Mouse (Mus musculus): ENCODE data around the gene Pet117. TPM values are rescaled to one million over a fixed set of nuclear protein-coding genes. Genes with fewer than 3 reads are reported as not detected.
"Not testable (repeated sequence)": the region's sequence is repeated elsewhere in the genome, so short reads cannot be mapped to it uniquely, and the experiment has no call there.

The Pet117 gene
- polyA plus RNA-seq, 1 experiment from 2014 or later, result not detected

- H3K4me2 ChIP-seq (replicated peaks); H3K9ac ChIP-seq; H3K4me1 ChIP-seq; H3K9me3 ChIP-seq; H3K27ac ChIP-seq; H3K4me3 ChIP-seq; ATAC-seq (ENCODE audit: low FRiP score, low read depth); H3K36me3 ChIP-seq: not testable (repeated sequence)
- peaks cover 22% of the 10 kb centered on the region for H3K27me3 ChIP-seq (replicated peaks)
- 72% methylated on average over 6 of the region's 6 CpGs for WGBS
Measured at GRCm38 (mm10) chr2:144338149-144338548, 30.6 kb upstream of the Pet117 start.

- Histone ChIP-seq H3K9me3 (no peaks in the 10 kb centered on the region), H3K9ac (no peak overlapping the region), H3K4me1 (no peaks in the 10 kb centered on the region), H3K27ac (no peak overlapping the region), H3K4me2 (replicated peaks) (no peak overlapping the region), H3K36me3 (no peaks in the 10 kb centered on the region), H3K4me3 (no peak overlapping the region), H3K27me3 (replicated peaks) (no peaks in the 10 kb centered on the region)
- no peak for ATAC-seq (ENCODE audit: low FRiP score, low read depth)
- 80% methylated on average over 4 of the region's 4 CpGs for WGBS
Measured at GRCm38 (mm10) chr2:144343158-144343557, 25.6 kb upstream of the Pet117 start.

GRCm38 (mm10) chr2:144348525-144348924, 20.3 kb upstream of the Pet117 start:
- H3K36me3 ChIP-seq, result no peaks in the 10 kb centered on the region
- no peak for ATAC-seq (ENCODE audit: low FRiP score, low read depth)
- 69% methylated on average over 3 of the region's 3 CpGs for WGBS

GRCm38 (mm10) chr2:144352843-144353242, 16.0 kb upstream of the Pet117 start:
- WGBS, result 86% methylated on average over 11 of the region's 11 CpGs
- Histone ChIP-seq H3K9me3 (no peaks in the 10 kb centered on the region), H3K27me3 (replicated peaks) (no peaks in the 10 kb centered on the region)

More at GRCm38 (mm10) chr2:144348525-144348924, 20.3 kb upstream of the Pet117 start:
- H3K4me2 ChIP-seq (replicated peaks), result no peak overlapping the region
- no peak overlapping the region for H3K9ac ChIP-seq
- H3K4me1 ChIP-seq, result no peaks in the 10 kb centered on the region
- H3K27ac ChIP-seq, result no peak overlapping the region
- no peaks in the 10 kb centered on the region for H3K27me3 ChIP-seq (replicated peaks)
- H3K9me3 ChIP-seq, result no peaks in the 10 kb centered on the region
- H3K4me3 ChIP-seq, result no peak overlapping the region

GRCm38 (mm10) chr2:144369020-144369421, 225 bp downstream of the Pet117 start:
- Histone ChIP-seq H3K36me3 (peaks cover 11% of the 10 kb centered on the region), H3K9me3 (no peaks in the 10 kb centered on the region), H3K4me1 (peaks cover 9% of the 10 kb centered on the region), H3K4me3 (peak overlapping the region; percentile 80), H3K9ac (peak overlapping the region; percentile 88), H3K4me2 (replicated peaks) (peak overlapping the region; percentile 60), H3K27me3 (replicated peaks) (no peaks in the 10 kb centered on the region), H3K27ac (peak overlapping the region; percentile 87)
- ATAC-seq (ENCODE audit: low FRiP score, low read depth), result peak; percentile 91
- under 1% methylated on average over 43 of the region's 43 CpGs for WGBS

More at GRCm38 (mm10) chr2:144352843-144353242, 16.0 kb upstream of the Pet117 start:
- H3K27ac ChIP-seq, result no peak overlapping the region
- H3K4me2 ChIP-seq (replicated peaks), result no peak overlapping the region
- ATAC-seq (ENCODE audit: low FRiP score, low read depth), result no peak
- no peaks in the 10 kb centered on the region for H3K36me3 ChIP-seq
- H3K4me3 ChIP-seq, result no peak overlapping the region
- no peaks in the 10 kb centered on the region for H3K4me1 ChIP-seq
- H3K9ac ChIP-seq, result no peak overlapping the region

GRCm38 (mm10) chr2:144369511-144369910, 715 bp downstream of the Pet117 start:
- ATAC-seq (ENCODE audit: low FRiP score, low read depth), result no peak; the same call in 1 of the 2 replicates
- H3K36me3 ChIP-seq, result peaks cover 16% of the 10 kb centered on the region
- H3K27me3 ChIP-seq (replicated peaks), result no peaks in the 10 kb centered on the region
- peak overlapping the region; percentile 80 for H3K4me3 ChIP-seq
- peaks cover 9% of the 10 kb centered on the region for H3K4me1 ChIP-seq
- H3K27ac ChIP-seq, result no peak overlapping the region; the same call in 1 of the 2 replicates
- H3K9me3 ChIP-seq, result no peaks in the 10 kb centered on the region
- 2% methylated on average over 12 of the region's 12 CpGs for WGBS
- H3K9ac ChIP-seq, result peak overlapping the region; percentile 88
- H3K4me2 ChIP-seq (replicated peaks), result peak overlapping the region; percentile 60

GRCm38 (mm10) chr2:144371566-144371965, 2.8 kb downstream of the Pet117 start:
- peaks cover 33% of the 10 kb centered on the region for H3K36me3 ChIP-seq
- no peak overlapping the region for H3K9ac ChIP-seq
- no peaks in the 10 kb centered on the region for H3K9me3 ChIP-seq
- H3K4me1 ChIP-seq, result peaks cover 9% of the 10 kb centered on the region
- WGBS, result 92% methylated on average over 4 of the region's 4 CpGs
- no peak overlapping the region for H3K4me2 ChIP-seq (replicated peaks)
- H3K4me3 ChIP-seq, result no peak overlapping the region
- no peaks in the 10 kb centered on the region for H3K27me3 ChIP-seq (replicated peaks)
- ATAC-seq (ENCODE audit: low FRiP score, low read depth), result no peak
- H3K27ac ChIP-seq, result no peak overlapping the region

GRCm38 (mm10) chr2:144373063-144373462, 4.3 kb downstream of the Pet117 start:
- Histone ChIP-seq H3K27me3 (replicated peaks) (no peaks in the 10 kb centered on the region), H3K4me3 (no peak overlapping the region), H3K27ac (no peak overlapping the region), H3K9me3 (no peaks in the 10 kb centered on the region), H3K4me1 (peaks cover 9% of the 10 kb centered on the region), H3K4me2 (replicated peaks) (no peak overlapping the region), H3K36me3 (peaks cover 43% of the 10 kb centered on the region), H3K9ac (no peak overlapping the region)
- WGBS, result 96% methylated on average over 9 of the region's 9 CpGs
- no peak for ATAC-seq (ENCODE audit: low FRiP score, low read depth)

GRCm38 (mm10) chr2:144375063-144375703, 6.4 kb downstream of the Pet117 start:
- no peak for ATAC-seq (ENCODE audit: low FRiP score, low read depth)
- no peaks in the 10 kb centered on the region for H3K27me3 ChIP-seq (replicated peaks)
- peaks cover 64% of the 10 kb centered on the region for H3K36me3 ChIP-seq
- H3K4me1 ChIP-seq, result peaks cover 3% of the 10 kb centered on the region; the same call in 1 of the 2 replicates
- WGBS, result 92% methylated on average over 10 of the region's 10 CpGs
- H3K4me3 ChIP-seq, result no peak overlapping the region
- H3K27ac ChIP-seq, result no peak overlapping the region
- no peak overlapping the region for H3K9ac ChIP-seq
- H3K4me2 ChIP-seq (replicated peaks), result no peak overlapping the region
- no peaks in the 10 kb centered on the region for H3K9me3 ChIP-seq

- Histone ChIP-seq H3K4me1 (no peaks in the 10 kb centered on the region), H3K27me3 (replicated peaks) (no peaks in the 10 kb centered on the region), H3K4me2 (replicated peaks) (no peak overlapping the region), H3K27ac (no peak overlapping the region), H3K4me3 (no peak overlapping the region), H3K9ac (no peak overlapping the region), H3K36me3 (peaks cover 74% of the 10 kb centered on the region), H3K9me3 (no peaks in the 10 kb centered on the region)
- 88% methylated on average over 3 of the region's 3 CpGs for WGBS
- ATAC-seq (ENCODE audit: low FRiP score, low read depth), result no peak
Measured at GRCm38 (mm10) chr2:144381293-144381692, 12.5 kb downstream of the Pet117 start.

GRCm38 (mm10) chr2:144381741-144382140, 12.9 kb downstream of the Pet117 start:
- Histone ChIP-seq H3K36me3 (peaks cover 74% of the 10 kb centered on the region), H3K4me1 (no peaks in the 10 kb centered on the region), H3K27ac (no peak overlapping the region), H3K9me3 (no peaks in the 10 kb centered on the region), H3K4me3 (no peak overlapping the region), H3K9ac (no peak overlapping the region), H3K27me3 (replicated peaks) (no peaks in the 10 kb centered on the region), H3K4me2 (replicated peaks) (no peak overlapping the region)
- no peak for ATAC-seq (ENCODE audit: low FRiP score, low read depth)
- 97% methylated on average over 4 of the region's 4 CpGs for WGBS

- no peak overlapping the region for H3K4me2 ChIP-seq (replicated peaks)
- no peaks in the 10 kb centered on the region for H3K27me3 ChIP-seq (replicated peaks)
- H3K4me3 ChIP-seq, result no peak overlapping the region
- H3K36me3 ChIP-seq, result peaks cover 70% of the 10 kb centered on the region
- H3K4me1 ChIP-seq, result no peaks in the 10 kb centered on the region
- WGBS, result 88% methylated on average over 7 of the region's 7 CpGs
- H3K9ac ChIP-seq, result no peak overlapping the region
- no peak for ATAC-seq (ENCODE audit: low FRiP score, low read depth)
- H3K9me3 ChIP-seq, result no peaks in the 10 kb centered on the region
- no peak overlapping the region for H3K27ac ChIP-seq
Measured at GRCm38 (mm10) chr2:144382624-144383138, 13.9 kb downstream of the Pet117 start.

GRCm38 (mm10) chr2:144386296-144386695, 17.5 kb downstream of the Pet117 start:
- Histone ChIP-seq H3K27me3 (replicated peaks) (no peaks in the 10 kb centered on the region), H3K9ac (no peak overlapping the region), H3K4me2 (replicated peaks) (no peak overlapping the region), H3K9me3 (no peaks in the 10 kb centered on the region), H3K36me3 (peaks cover 64% of the 10 kb centered on the region), H3K27ac (no peak overlapping the region), H3K4me3 (no peak overlapping the region), H3K4me1 (no peaks in the 10 kb centered on the region)
- ATAC-seq (ENCODE audit: low FRiP score, low read depth), result no peak
- WGBS, result 83% methylated on average over 2 of the region's 2 CpGs

All from neural tube, embryonic 12.5 days (tissue).